In the genomic region with DNA sequence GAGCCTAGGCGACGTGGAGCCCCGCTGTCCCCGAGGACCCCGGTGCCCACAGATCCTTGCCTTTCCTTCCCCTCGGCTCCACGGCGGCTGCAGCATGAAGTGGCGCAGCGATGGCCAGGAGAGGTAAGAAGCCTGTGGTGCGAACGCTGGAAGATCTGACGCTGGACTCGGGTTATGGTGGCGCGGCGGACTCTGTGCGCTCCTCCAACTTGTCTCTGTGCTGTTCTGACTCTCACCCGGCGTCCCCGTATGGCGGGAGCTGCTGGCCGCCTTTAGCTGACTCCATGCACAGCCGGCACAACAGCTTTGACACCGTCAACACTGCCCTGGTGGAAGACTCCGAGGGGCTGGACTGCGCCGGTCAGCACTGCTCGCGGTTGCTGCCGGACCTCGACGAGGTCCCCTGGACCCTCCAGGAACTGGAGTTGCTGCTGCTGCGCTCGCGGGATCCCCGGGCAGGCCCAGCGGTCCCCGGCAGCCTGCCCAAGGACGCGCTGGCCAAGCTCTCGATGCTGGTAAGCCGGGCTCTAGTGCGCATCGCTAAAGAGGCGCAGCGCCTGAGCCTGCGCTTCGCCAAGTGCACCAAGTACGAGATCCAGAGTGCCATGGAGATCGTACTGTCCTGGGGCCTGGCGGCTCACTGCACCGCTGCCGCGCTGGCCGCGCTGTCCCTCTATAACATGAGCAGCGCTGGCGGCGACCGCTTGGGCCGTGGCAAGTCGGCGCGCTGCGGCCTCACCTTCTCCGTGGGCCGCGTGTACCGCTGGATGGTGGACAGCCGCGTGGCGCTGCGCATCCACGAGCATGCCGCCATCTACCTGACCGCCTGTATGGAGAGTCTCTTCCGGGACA, we compare ENCODE assay signal across 8 mouse cellular contexts. TPM values are rescaled to one million over a fixed set of nuclear protein-coding genes. Genes with fewer than 3 reads are reported as not detected.
DNase-seq lines count a peak whose midpoint lies in the region; ATAC-seq and TF ChIP-seq lines count a peak whose summit lies in the region.

No protein-coding gene starts in this region.

- peak overlapping the region; percentile 54 to 73 (median 62) for H3K4me3 ChIP-seq in CH12.LX (replicated peaks in 1 of 3; ENCODE audit: low read depth in 2 of 3, low read length in 2 of 3, poor library complexity in 1 of 3)
- peak overlapping the region; percentile 56 for H3K4me3 ChIP-seq in embryonic fibroblast, embryonic 13.5 days (ENCODE audit: insufficient read depth, low read length)
- peak overlapping the region; percentile 56 for H3K4me3 ChIP-seq in heart, embryonic 12.5 days
- H3K4me3 ChIP-seq in kidney, embryonic 16.5 days (ENCODE audit: low read length) = peak overlapping the region; percentile 68
- peak overlapping the region; percentile 51 for H3K4me3 ChIP-seq in liver, embryonic 13.5 days (replicated peaks)
- peak overlapping the region; percentile 63 for H3K4me3 ChIP-seq in neural tube, embryonic 12.5 days

- H3K79me2 ChIP-seq in CH12.LX (replicated peaks; ENCODE audit: control insufficient read depth, extremely low read depth, insufficient read depth, poor library complexity, severe bottlenecking) = no peaks in the 10 kb centered on the region

- H3K9me3 ChIP-seq in CH12.LX (replicated peaks; ENCODE audit: low read length) = peaks cover 8% of the 10 kb centered on the region
- H3K9me3 ChIP-seq in heart, embryonic 12.5 days (replicated peaks) = no peaks in the 10 kb centered on the region
- H3K9me3 ChIP-seq in kidney, embryonic 16.5 days (ENCODE audit: low read length) = no peaks in the 10 kb centered on the region
- H3K9me3 ChIP-seq in liver, embryonic 13.5 days (replicated peaks) = no peaks in the 10 kb centered on the region
- no peaks in the 10 kb centered on the region for H3K9me3 ChIP-seq in neural tube, embryonic 12.5 days

- peak overlapping the region; percentile 73 for H3K9ac ChIP-seq in CH12.LX (ENCODE audit: insufficient read depth, low read depth)
- peak overlapping the region; percentile 63 for H3K9ac ChIP-seq in heart, embryonic 12.5 days
- peak overlapping the region; percentile 64 for H3K9ac ChIP-seq in kidney, embryonic 16.5 days (replicated peaks; ENCODE audit: low read length)
- no peak overlapping the region for H3K9ac ChIP-seq in liver, embryonic 13.5 days
- peak overlapping the region; percentile 69 for H3K9ac ChIP-seq in neural tube, embryonic 12.5 days

- peak overlapping the region; percentile 47 for H3K4me2 ChIP-seq in CH12.LX (ENCODE audit: insufficient read depth, low read depth, poor library complexity, severe bottlenecking)
- peak overlapping the region; percentile 97 for H3K4me2 ChIP-seq in heart, embryonic 12.5 days
- H3K4me2 ChIP-seq in kidney, embryonic 16.5 days (replicated peaks; ENCODE audit: low read depth, low read length) = peak overlapping the region; percentile 98
- H3K4me2 ChIP-seq in liver, embryonic 13.5 days = peak overlapping the region; percentile 70
- H3K4me2 ChIP-seq in neural tube, embryonic 12.5 days (replicated peaks) = peak overlapping the region; percentile 100

- in situ Hi-C loops in CH12.LX (cut with MboI; ENCODE audit: low pct_ligation_motif_present, low pct_unique_long_range_greater_than_20kb, low sequenced_read_pairs) = loop anchor here (5.0 to 10.0 kb wide), 3 partner anchors 93 to 270 kb away; no protein-coding TSS in a partner anchor

- dilution Hi-C loops in CH12.LX (cut with MboI; ENCODE audit: extremely low pct_ligation_motif_present, extremely low pct_unique_long_range_greater_than_20kb, low sequenced_read_pairs) = no loop called here

- TF ChIP-seq RAD21 in CH12.LX (IDR thresholded peaks at IDR 0.05; ENCODE audit: low read depth, low read length) = no peak

- TF ChIP-seq EP300 in CH12.LX (IDR thresholded peaks at IDR 0.05; ENCODE audit: low read length) = no peak

- no peak for DNase-seq in CH12.LX (ENCODE audit: extremely low read depth)
- DNase-seq in adrenal gland, postnatal 4 days (ENCODE audit: low spot score in 2 of 2) = peak; percentile 5 to 10
- no peak for DNase-seq in liver, embryonic 13.5 days
- peak; percentile 61 for DNase-seq in thymus, postnatal 4 days

- ATAC-seq in heart, embryonic 12.5 days (ENCODE audit: insufficient number of reproducible peaks, low FRiP score) = peak; percentile 38; the same call in 1 of the 2 replicates
- peak; percentile 42 for ATAC-seq in kidney, embryonic 16.5 days (ENCODE audit: low FRiP score, low TSS enrichment)
- ATAC-seq in liver, embryonic 13.5 days (ENCODE audit: low read depth) = no peak
- peak; percentile 43 for ATAC-seq in neural tube, embryonic 12.5 days (ENCODE audit: low FRiP score, low read depth)

- no peak for TF ChIP-seq CTCF in CH12.LX (conservative IDR thresholded peaks at IDR 0.05 in 1 of 2, IDR thresholded peaks at IDR 0.05 in 1 of 2; ENCODE audit: low read depth in 2 of 2, low read length in 2 of 2)
- TF ChIP-seq CTCF in embryonic fibroblast, embryonic 13.5 days (IDR thresholded peaks at IDR 0.05; ENCODE audit: borderline replicate concordance, insufficient read depth, low read length) = no peak

- TF ChIP-seq POLR2A in CH12.LX (IDR thresholded peaks at IDR 0.05; ENCODE audit: low read depth, low read length) = no peak
- no peak for TF ChIP-seq POLR2A in embryonic fibroblast, embryonic 13.5 days (IDR thresholded peaks at IDR 0.05; ENCODE audit: low read depth, low read length)

- H3K27me3 ChIP-seq in CH12.LX (replicated peaks) = no peaks in the 10 kb centered on the region
- peaks cover 27% of the 10 kb centered on the region for H3K27me3 ChIP-seq in heart, embryonic 12.5 days (replicated peaks)
- peaks cover 10% of the 10 kb centered on the region; the same call in 1 of the 2 replicates for H3K27me3 ChIP-seq in kidney, embryonic 16.5 days (ENCODE audit: insufficient read depth, low read length)
- H3K27me3 ChIP-seq in liver, embryonic 13.5 days = peaks cover 43% of the 10 kb centered on the region
- H3K27me3 ChIP-seq in neural tube, embryonic 12.5 days (replicated peaks) = peaks cover 15% of the 10 kb centered on the region

- under 1% methylated on average over 78 of the region's 78 CpGs for whole genome bisulfite sequencing in heart, embryonic 12.5 days
- WGBS in kidney, embryonic 16.5 days = under 1% methylated on average over 78 of the region's 78 CpGs
- under 1% methylated on average over 76 of the region's 78 CpGs for WGBS in liver, embryonic 13.5 days (ENCODE audit: insufficient replicate concordance)
- under 1% methylated on average over 78 of the region's 78 CpGs for WGBS in neural tube, embryonic 12.5 days

- peak overlapping the region; percentile 17; the same call in 1 of the 2 replicates for H3K27ac ChIP-seq in CH12.LX (ENCODE audit: insufficient read depth, low read depth)
- no peak overlapping the region for H3K27ac ChIP-seq in embryonic fibroblast, embryonic 13.5 days (ENCODE audit: insufficient read depth, low read length)
- no peak overlapping the region for H3K27ac ChIP-seq in heart, embryonic 12.5 days (ENCODE audit: poor library complexity, severe bottlenecking)
- H3K27ac ChIP-seq in kidney, embryonic 16.5 days (ENCODE audit: low read length) = peak overlapping the region; percentile 9; the same call in 1 of the 2 replicates
- H3K27ac ChIP-seq in liver, embryonic 13.5 days = no peak overlapping the region
- no peak overlapping the region for H3K27ac ChIP-seq in neural tube, embryonic 12.5 days

- H3K36me3 ChIP-seq in CH12.LX (replicated peaks in 1 of 2; ENCODE audit: control insufficient read depth in 1 of 2, insufficient read depth in 1 of 2, low read length in 1 of 2) = peaks cover 0 to 17% of the 10 kb centered on the region in 2 experiments
- no peaks in the 10 kb centered on the region for H3K36me3 ChIP-seq in heart, embryonic 12.5 days
- no peaks in the 10 kb centered on the region for H3K36me3 ChIP-seq in kidney, embryonic 16.5 days (ENCODE audit: insufficient read depth, low read length)
- no peaks in the 10 kb centered on the region for H3K36me3 ChIP-seq in liver, embryonic 13.5 days
- no peaks in the 10 kb centered on the region for H3K36me3 ChIP-seq in neural tube, embryonic 12.5 days

- peaks cover 5 to 40% of the 10 kb centered on the region in 2 experiments; a peak in 3 of 4 replicates for H3K4me1 ChIP-seq in CH12.LX (ENCODE audit: control insufficient read depth in 1 of 2, insufficient read depth in 2 of 2)
- H3K4me1 ChIP-seq in embryonic fibroblast, embryonic 13.5 days (ENCODE audit: control insufficient read depth, insufficient read depth, low read length) = no peaks in the 10 kb centered on the region
- H3K4me1 ChIP-seq in heart, embryonic 12.5 days (replicated peaks) = peaks cover 22% of the 10 kb centered on the region
- peaks cover 23% of the 10 kb centered on the region; the same call in 1 of the 2 replicates for H3K4me1 ChIP-seq in kidney, embryonic 16.5 days (ENCODE audit: insufficient read depth, low read length)
- H3K4me1 ChIP-seq in liver, embryonic 13.5 days (replicated peaks) = peaks cover 14% of the 10 kb centered on the region; the same call in 1 of the 2 replicates
- peaks cover 28% of the 10 kb centered on the region for H3K4me1 ChIP-seq in neural tube, embryonic 12.5 days

TF ChIP-seq in CH12.LX, 34 proteins besides CTCF, POLR2A, EP300 and RAD21 (continues in another document):
- no peak for TF ChIP-seq E2F4 (IDR thresholded peaks at IDR 0.05; ENCODE audit: insufficient replicate concordance, low read depth, low read length)
- TF ChIP-seq ETS1 (conservative IDR thresholded peaks at IDR 0.05; ENCODE audit: low read depth, low read length) = no peak
- TF ChIP-seq JUN (IDR thresholded peaks at IDR 0.05; ENCODE audit: insufficient read depth, low read depth, low read length) = no peak
- TF ChIP-seq ZKSCAN1 (IDR thresholded peaks at IDR 0.05; ENCODE audit: borderline replicate concordance, low read depth, low read length) = no peak
- TF ChIP-seq CHD2 (IDR thresholded peaks at IDR 0.05; ENCODE audit: low read length) = no peak
- TF ChIP-seq GABPA (IDR thresholded peaks at IDR 0.05; ENCODE audit: insufficient replicate concordance, low read depth, low read length) = no peak
- no peak for TF ChIP-seq MYC (IDR thresholded peaks at IDR 0.05; ENCODE audit: low read depth, low read length)
- no peak for TF ChIP-seq USF2 (conservative IDR thresholded peaks at IDR 0.05; ENCODE audit: low read depth, low read length)
- TF ChIP-seq USF1 (IDR thresholded peaks at IDR 0.05; ENCODE audit: low read depth, low read length) = no peak
- no peak for TF ChIP-seq ZMIZ1 (IDR thresholded peaks at IDR 0.05; ENCODE audit: low read depth, low read length)

RNA-seq across cellular contexts. Expression of a gene that starts 0.8 kb away (rescaled TPM):
- total RNA-seq in CH12.LX (2012; rRNA removed) (6.0 and 10.1 TPM in 2 replicates), CH12.LX (2014; rRNA removed) (15.4 and 16.5 TPM in 2 replicates)
- polyA plus RNA-seq in CH12.LX (2012; ENCODE audit: insufficient read length, low read depth) = 16.7 and 18.5 TPM in 2 replicates
- 1 to 10 TPM; 8.6 to 9.0 TPM for total RNA-seq in adrenal gland, postnatal 4 days (2021)
- polyA plus RNA-seq in embryonic fibroblast, embryonic 13.5 days (2011; ENCODE audit: insufficient read length, low read depth, missing spikeins) = 5.2 and 6.9 TPM in 2 replicates
- polyA plus RNA-seq in heart, embryonic 12.5 days (2016; fragmentation: Nextera tagmentation; extraction: Ambion mirVana) = 0.98 and 1.2 TPM in 2 replicates
- polyA plus RNA-seq in kidney, embryonic 16.5 days (2015; fragmentation: Nextera tagmentation; extraction: Ambion mirVana) = 10.7 and 12.3 TPM in 2 replicates
- polyA plus RNA-seq in liver, embryonic 13.5 days (2015; fragmentation: Nextera tagmentation; extraction: Ambion mirVana) = 0.20 and 0.23 TPM in 2 replicates
- polyA plus RNA-seq in neural tube, embryonic 12.5 days (2016; fragmentation: Nextera tagmentation; extraction: Ambion mirVana) = 9.8 and 10.8 TPM in 2 replicates

Comparison
In these comparisons a context has a peak if more than half of its experiments do, and no peak if none do; other contexts are left out.
1. DNase-seq: peak in adrenal gland, postnatal 4 days (2 of 2) and thymus, postnatal 4 days (single experiment); none in CH12.LX (single experiment) and liver, embryonic 13.5 days (single experiment).
2. H3K27ac ChIP-seq: peak in CH12.LX (single experiment) and kidney, embryonic 16.5 days (single experiment); none in embryonic fibroblast, embryonic 13.5 days (single experiment), heart, embryonic 12.5 days (single experiment), liver, embryonic 13.5 days (single experiment) and neural tube, embryonic 12.5 days (single experiment).
3. H3K4me2 ChIP-seq: peak in every context shown above with its lines; median percentile 100 in neural tube, embryonic 12.5 days; 98 in kidney, embryonic 16.5 days; 97 in heart, embryonic 12.5 days; 70 in liver, embryonic 13.5 days; 47 in CH12.LX.
4. Peak in every context shown above with its lines, with median percentiles within 50 percentile points of each other: H3K4me3 ChIP-seq.